Mouse (Mus musculus) small intestine, adult 2 months (tissue): ENCODE results near the gene Ube2r2. TPM values are rescaled to one million over a fixed set of nuclear protein-coding genes. Genes with fewer than 3 reads are reported as not detected.

ENCODE experiments used
- H3K27ac ChIP-seq: fragments of 200-500 bp; 2 replicates; pipeline ENCODE4 v1.5.1; 2012; ENCODE audit warnings: low read depth, low read length, control low read depth, inconsistent platforms; ENCODE audit not compliant: insufficient read depth
- H3K27me3 ChIP-seq: fragments of 200-500 bp; 2 replicates; pipeline ENCODE4 v1.6.1; 2012; ENCODE audit warnings: mild to moderate bottlenecking, moderate library complexity, low read length, inconsistent platforms; ENCODE audit not compliant: control insufficient read depth, insufficient read depth
- H3K36me3 ChIP-seq: fragments of 200-500 bp; 2 replicates; pipeline ENCODE4 v1.6.1; 2012; ENCODE audit warnings: mild to moderate bottlenecking, low read length, control low read depth, inconsistent platforms; ENCODE audit not compliant: control insufficient read depth, insufficient read depth
- H3K4me1 ChIP-seq: fragments of 200-500 bp; 2 replicates; pipeline ENCODE4 v1.6.1; 2012; ENCODE audit warnings: low read length, inconsistent platforms, mixed read lengths; ENCODE audit not compliant: control insufficient read depth, insufficient read depth, insufficient read length
- H3K4me3 ChIP-seq: fragments of 200-500 bp; 2 replicates; pipeline ENCODE4 v1.5.1; 2012; ENCODE audit warnings: low read depth, mild to moderate bottlenecking, control low read depth, inconsistent platforms, low read length, moderate library complexity
- CTCF ChIP-seq: fragments of 200-500 bp; IDR thresholded peaks from 2 replicates; pipeline ENCODE4 v1.5.1; 2012; ENCODE audit warnings: low read depth, mild to moderate bottlenecking, control low read depth, inconsistent platforms, low read length, moderate library complexity, mixed read lengths; ENCODE audit not compliant: insufficient replicate concordance, insufficient read length; ENCODE audit errors: extremely low read depth
- POLR2A ChIP-seq: fragments of 200-500 bp; IDR thresholded peaks from 2 replicates; pipeline ENCODE4 v1.6.1; 2012; ENCODE audit warnings: low read depth, mild to moderate bottlenecking, control low read depth, inconsistent platforms, low read length, moderate library complexity
- WGBS: fragments of 180-500 bp; shearing (Covaris S2); methylation state at CpG from one replicate; pipeline ENCODE4 v1.1.7; 2018; 5-methylcytosine and 5-hydroxymethylcytosine counted together
- polyA plus RNA-seq: library from polyadenylated mRNA; depleted of rRNA; stranded (reverse); fragments of >200 nt; gene quantifications from 2 replicates; pipeline ENCODE4 v1.2.3, GENCODE M21; 2012; rRNA removed

The Ube2r2 gene
- polyA plus RNA-seq, 1 experiment = 25.3 TPM

- H3K27me3 ChIP-seq = no peaks in the 10 kb centered on the region
- TF ChIP-seq POLR2A = no peak
- 89% methylated on average over 8 of the region's 8 CpGs for whole genome bisulfite sequencing
- H3K4me3 ChIP-seq = no peak overlapping the region
- no peaks in the 10 kb centered on the region for H3K4me1 ChIP-seq
- H3K36me3 ChIP-seq = peaks cover 77% of the 10 kb centered on the region
- H3K27ac ChIP-seq = no peak overlapping the region
Measured at GRCm38 (mm10) chr4:41205751-41206150, 70.2 kb downstream of the Ube2r2 start.

DNA sequence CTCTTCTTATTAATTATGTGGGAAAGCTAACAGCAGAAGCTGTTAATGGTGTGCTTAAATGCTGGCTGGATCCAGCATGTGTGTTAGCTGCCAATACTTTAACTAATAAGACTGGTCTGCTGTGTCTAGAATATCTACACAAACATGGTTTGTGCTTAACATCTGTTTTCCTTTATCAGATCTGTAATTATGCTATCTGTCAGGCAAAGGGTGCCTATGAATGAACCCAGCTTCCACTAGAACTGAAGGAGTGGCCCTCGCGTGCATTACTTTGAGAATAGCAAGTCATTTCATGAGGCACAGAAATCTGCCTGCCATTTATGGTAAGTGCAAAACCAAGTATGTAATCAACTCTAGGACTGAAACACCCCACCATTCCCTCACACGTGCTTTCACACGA lies 72.5 kb downstream of the Ube2r2 start:
- no peak overlapping the region for H3K4me3 ChIP-seq
- no peaks in the 10 kb centered on the region for H3K4me1 ChIP-seq
- 68% methylated on average over 4 of the region's 4 CpGs for WGBS
- no peak overlapping the region for H3K27ac ChIP-seq
- peaks cover 70% of the 10 kb centered on the region for H3K36me3 ChIP-seq
- no peaks in the 10 kb centered on the region for H3K27me3 ChIP-seq
- TF ChIP-seq CTCF = no peak
- no peak for TF ChIP-seq POLR2A

- H3K36me3 ChIP-seq = peaks cover 51% of the 10 kb centered on the region
- H3K27me3 ChIP-seq = no peaks in the 10 kb centered on the region
- 78% methylated on average over 1 of the region's 1 CpGs for WGBS
- H3K4me1 ChIP-seq = no peaks in the 10 kb centered on the region
- no peak overlapping the region for H3K4me3 ChIP-seq
- TF ChIP-seq CTCF (no peak), POLR2A (no peak)
- no peak overlapping the region for H3K27ac ChIP-seq
Measured at GRCm38 (mm10) chr4:41225412-41225811, 89.9 kb downstream of the Ube2r2 start.

- H3K27me3 ChIP-seq = no peaks in the 10 kb centered on the region
- peaks cover 47% of the 10 kb centered on the region for H3K36me3 ChIP-seq
- no peak overlapping the region for H3K4me3 ChIP-seq
- no peaks in the 10 kb centered on the region for H3K4me1 ChIP-seq
- 69% methylated on average over 3 of the region's 3 CpGs for WGBS
- no peak overlapping the region for H3K27ac ChIP-seq
- TF ChIP-seq POLR2A = no peak
- peak; percentile 30; the same call in 1 of the 2 replicates for TF ChIP-seq CTCF
Measured at GRCm38 (mm10) chr4:41226351-41226750, 90.8 kb downstream of the Ube2r2 start.

DNA sequence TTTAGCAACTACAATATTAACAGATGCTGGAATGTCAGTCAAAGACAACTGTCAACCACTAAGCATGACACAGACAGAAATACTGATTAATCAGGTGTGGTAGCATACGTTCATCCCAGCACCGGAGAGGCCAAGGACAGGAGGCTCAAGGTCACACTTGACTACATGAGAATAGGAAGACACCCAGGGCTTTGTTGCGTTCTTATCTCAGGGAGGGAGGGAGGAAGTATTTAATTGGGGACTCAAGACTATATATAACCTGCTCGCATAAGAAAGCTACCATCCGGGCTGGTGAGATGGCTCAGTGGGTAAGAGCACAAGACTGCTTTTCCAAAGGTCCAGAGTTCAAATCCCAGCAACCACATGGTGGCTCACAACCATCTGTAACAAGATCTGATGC lies 100.1 kb downstream of the Ube2r2 start:
- Histone ChIP-seq H3K4me3 (no peak overlapping the region), H3K4me1 (no peaks in the 10 kb centered on the region), H3K36me3 (peaks cover 21% of the 10 kb centered on the region), H3K27ac (no peak overlapping the region), H3K27me3 (no peaks in the 10 kb centered on the region)
- 65% methylated on average over 5 of the region's 5 CpGs for WGBS
- no peak for TF ChIP-seq CTCF
- TF ChIP-seq POLR2A = no peak

DNA sequence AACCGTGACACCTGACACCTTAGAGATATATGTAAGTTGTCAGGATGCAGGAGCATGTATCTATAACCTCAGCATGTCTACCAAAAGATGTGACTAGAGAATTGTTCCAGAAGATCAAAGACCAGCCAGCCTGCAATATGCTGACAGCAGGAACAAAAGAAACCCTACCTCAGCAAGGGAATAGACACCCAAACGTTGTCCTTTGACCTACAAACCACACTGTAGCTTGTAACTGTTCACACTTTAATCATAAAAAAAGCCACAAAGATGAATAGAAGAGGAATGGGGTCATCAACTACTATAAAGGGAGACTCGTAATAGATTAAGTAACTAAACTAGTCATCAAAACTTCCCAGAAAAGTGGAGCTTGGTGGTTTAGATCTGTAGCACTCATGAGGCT lies 105.4 kb downstream of the Ube2r2 start:
- Histone ChIP-seq H3K4me1 (no peaks in the 10 kb centered on the region), H3K36me3 (peaks cover 5% of the 10 kb centered on the region), H3K27ac (no peak overlapping the region), H3K27me3 (no peaks in the 10 kb centered on the region), H3K4me3 (no peak overlapping the region)
- 64% methylated on average over 3 of the region's 3 CpGs for WGBS
- TF ChIP-seq POLR2A (no peak), CTCF (no peak)

Other genes with a start within 250 kb of the Ube2r2 start
- gene Spink4, start 215.7 kb upstream of the Ube2r2 start, polyA plus RNA-seq = 3,894 and 7,223 TPM in 2 replicates
- 163 and 200 TPM in 2 replicates for gene Bag1, start 187.4 kb upstream of the Ube2r2 start, polyA plus RNA-seq
- gene Chmp5, start 187.3 kb upstream of the Ube2r2 start, polyA plus RNA-seq = 2.4 and 5.5 TPM in 2 replicates
- gene Nfx1, start 164.8 kb upstream of the Ube2r2 start, polyA plus RNA-seq = 6.1 and 11.1 TPM in 2 replicates
- 7.3 and 21.5 TPM in 2 replicates for gene Aqp7, start 87.6 kb upstream of the Ube2r2 start, polyA plus RNA-seq
- gene Aqp3, start 37.6 kb upstream of the Ube2r2 start, polyA plus RNA-seq = 100 and 126 TPM in 2 replicates
- gene Nol6, start 11.3 kb upstream of the Ube2r2 start, polyA plus RNA-seq = 10.4 and 16.6 TPM in 2 replicates
- 60.7 and 80.3 TPM in 2 replicates for gene Ubap2, start 139.4 kb downstream of the Ube2r2 start, polyA plus RNA-seq
- gene Dcaf12, start 179.1 kb downstream of the Ube2r2 start, polyA plus RNA-seq = 12.2 and 27.5 TPM in 2 replicates
- gene Ubap1, start 213.3 kb downstream of the Ube2r2 start, polyA plus RNA-seq = 11.3 and 24.6 TPM in 2 replicates